ENCODE assay signal across 9 mouse cellular contexts in the genomic region with DNA sequence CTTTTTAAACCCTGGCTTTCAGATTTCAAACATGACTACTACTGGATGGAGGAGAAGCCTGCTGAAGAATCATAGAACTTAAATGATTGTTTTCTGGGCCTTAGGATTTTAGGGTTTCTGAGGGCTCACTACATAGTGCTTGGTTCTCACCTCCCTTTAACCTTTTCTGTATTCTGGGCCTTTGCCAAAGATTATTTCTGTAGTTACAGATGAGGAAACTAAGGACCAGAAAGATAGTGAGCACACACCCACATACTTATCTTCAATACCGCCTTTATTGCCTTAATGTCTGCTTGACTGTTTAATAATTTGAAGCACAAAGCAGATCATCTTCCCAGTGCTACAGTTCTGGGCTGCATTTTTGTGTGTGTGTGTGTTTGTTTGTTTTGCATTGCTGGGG. TPM values are rescaled to one million over a fixed set of nuclear protein-coding genes. Genes with fewer than 3 reads are reported as not detected.
A peak's percentile ranks its signal among the peaks of the same experiment; 100 is the strongest.
DNase-seq lines count a peak whose midpoint lies in the region; ATAC-seq and TF ChIP-seq lines count a peak whose summit lies in the region.
"Had no signal": no experiment of that assay in that cellular context is flagged by ENCODE, and none has a peak within 500 bp of the region (broad histone marks: within the 10 kb centered on the region; RNA-seq: fewer than 3 reads in every experiment).

No protein-coding gene starts in this region.

- H3K4me2 ChIP-seq in heart, embryonic 13.5 days: peak overlapping the region; percentile 82
- H3K4me2 ChIP-seq in hindbrain, embryonic 12.5 days (replicated peaks): peak overlapping the region; percentile 67

- no peak for TF ChIP-seq POLR2A in MEL (IDR thresholded peaks at IDR 0.05; ENCODE audit: control insufficient read depth in 1 of 2, insufficient read depth in 1 of 2, low read depth in 1 of 2, low read length in 2 of 2, poor library complexity in 1 of 2)

- 14% methylated on average over 1 of the region's 1 CpGs for WGBS in heart, embryonic 13.5 days
- 74% methylated on average over 1 of the region's 1 CpGs for WGBS in hindbrain, embryonic 12.5 days
- WGBS in midbrain, embryonic 10.5 days: 68% methylated on average over 1 of the region's 1 CpGs

- intact Hi-C loops in left cerebral cortex, postnatal 25 days (cut with DNase I): no loop called here

- peaks cover 32% of the 10 kb centered on the region for H3K4me1 ChIP-seq in heart, embryonic 13.5 days
- H3K4me1 ChIP-seq in MEL (ENCODE audit: control insufficient read depth in 1 of 2, insufficient read depth in 2 of 2, low read length in 2 of 2): peaks cover 22 to 28% of the 10 kb centered on the region in 2 experiments
- H3K4me1 ChIP-seq in hindbrain, embryonic 12.5 days: peaks cover 17% of the 10 kb centered on the region
- peaks cover 33% of the 10 kb centered on the region for H3K4me1 ChIP-seq in midbrain, embryonic 10.5 days

- peak; percentile 94 to 95 for TF ChIP-seq EP300 in MEL (IDR thresholded peaks at IDR 0.05; ENCODE audit: low read depth in 1 of 2, low read length in 2 of 2)

- peak overlapping the region; percentile 92 for H3K4me3 ChIP-seq in heart, embryonic 13.5 days
- peak overlapping the region; percentile 85 to 93 for H3K4me3 ChIP-seq in MEL (ENCODE audit: control insufficient read depth in 1 of 2, insufficient read depth in 1 of 2, low read depth in 2 of 2, low read length in 2 of 2)
- peak overlapping the region; percentile 97 for H3K4me3 ChIP-seq in hindbrain, embryonic 12.5 days
- peak overlapping the region; percentile 92 for H3K4me3 ChIP-seq in midbrain, embryonic 10.5 days

- no peak for ATAC-seq in heart, embryonic 13.5 days (ENCODE audit: extremely low read depth, insufficient number of reproducible peaks, low FRiP score, low TSS enrichment)
- ATAC-seq in hindbrain, embryonic 12.5 days (ENCODE audit: low FRiP score): no peak

- no peak for TF ChIP-seq CTCF in MEL (IDR thresholded peaks at IDR 0.05 in 2 of 3, conservative IDR thresholded peaks at IDR 0.05 in 1 of 3; ENCODE audit: control insufficient read depth in 1 of 3, insufficient read depth in 1 of 3, low read depth in 2 of 3, low read length in 3 of 3, poor library complexity in 1 of 3, severe bottlenecking in 1 of 3)

- peaks cover 48% of the 10 kb centered on the region for H3K79me2 ChIP-seq in MEL (ENCODE audit: control insufficient read depth, insufficient read depth, low read length, poor library complexity)

- no peak for DNase-seq in heart, postnatal 4 days
- peak; percentile 82 for DNase-seq in MEL (ENCODE audit: low read depth, low spot score)
- DNase-seq in midbrain, embryonic 10.5 days (ENCODE audit: low spot score): no peak
- DNase-seq in retina, postnatal 1 day: no peak
- no peak for DNase-seq in ovary, postnatal 10 days (ENCODE audit: low spot score)
- DNase-seq in left cerebral cortex, postnatal 25 days (ENCODE audit: low spot score in 2 of 2): no peak
- DNase-seq: thymus, postnatal 4 days had no signal

- H3K27ac ChIP-seq in heart, embryonic 13.5 days (replicated peaks): no peak overlapping the region
- peak overlapping the region; percentile 98 for H3K27ac ChIP-seq in MEL (ENCODE audit: control insufficient read depth, low read depth, low read length)
- H3K27ac ChIP-seq in hindbrain, embryonic 12.5 days: no peak overlapping the region
- H3K27ac ChIP-seq in midbrain, embryonic 10.5 days (replicated peaks): peak overlapping the region; percentile 99

- peak overlapping the region; percentile 100 for H3K9ac ChIP-seq in heart, embryonic 13.5 days
- peak overlapping the region; percentile 91 for H3K9ac ChIP-seq in MEL (ENCODE audit: control insufficient read depth, low read depth, low read length, poor library complexity, severe bottlenecking)
- H3K9ac ChIP-seq in hindbrain, embryonic 12.5 days: peak overlapping the region; percentile 99

- no peaks in the 10 kb centered on the region for H3K36me3 ChIP-seq in heart, embryonic 13.5 days
- H3K36me3 ChIP-seq in MEL (ENCODE audit: control insufficient read depth in 1 of 2, insufficient read depth in 2 of 2, low read length in 2 of 2): peaks cover 0 to 48% of the 10 kb centered on the region in 2 experiments; a peak in 2 of 4 replicates
- H3K36me3 ChIP-seq in hindbrain, embryonic 12.5 days: no peaks in the 10 kb centered on the region
- no peaks in the 10 kb centered on the region for H3K36me3 ChIP-seq in midbrain, embryonic 10.5 days

- H3K27me3 ChIP-seq in heart, embryonic 13.5 days (replicated peaks): no peaks in the 10 kb centered on the region
- no peaks in the 10 kb centered on the region for H3K27me3 ChIP-seq in MEL (ENCODE audit: control insufficient read depth in 1 of 2, insufficient read depth in 2 of 2, low read length in 2 of 2)
- no peaks in the 10 kb centered on the region for H3K27me3 ChIP-seq in hindbrain, embryonic 12.5 days
- H3K27me3 ChIP-seq in midbrain, embryonic 10.5 days (ENCODE audit: low read depth, poor library complexity, severe bottlenecking): no peaks in the 10 kb centered on the region

- TF ChIP-seq RAD21 in MEL (IDR thresholded peaks at IDR 0.05; ENCODE audit: low read depth, low read length): no peak

- H3K9me3 ChIP-seq in heart, embryonic 13.5 days: no peaks in the 10 kb centered on the region
- H3K9me3 ChIP-seq in MEL (replicated peaks; ENCODE audit: insufficient read depth, low read length): no peaks in the 10 kb centered on the region
- H3K9me3 ChIP-seq in hindbrain, embryonic 12.5 days (replicated peaks): no peaks in the 10 kb centered on the region
- no peaks in the 10 kb centered on the region for H3K9me3 ChIP-seq in midbrain, embryonic 10.5 days (replicated peaks)

TF ChIP-seq in MEL, 35 proteins besides CTCF, POLR2A, EP300 and RAD21 (continues in another document):
- TF ChIP-seq USF2 (IDR thresholded peaks at IDR 0.05; ENCODE audit: borderline replicate concordance in 1 of 2, insufficient read depth in 1 of 2, low read depth in 1 of 2, low read length in 2 of 2) (no peak), SMC3 (IDR thresholded peaks at IDR 0.05; ENCODE audit: low read depth, low read length) (no peak), RCOR1 (IDR thresholded peaks at IDR 0.05; ENCODE audit: low read depth, low read length) (peak; percentile 86), JUND (IDR thresholded peaks at IDR 0.05; ENCODE audit: low read depth, low read length) (no peak), MAZ (IDR thresholded peaks at IDR 0.05; ENCODE audit: low read depth, low read length) (no peak), CHD2 (IDR thresholded peaks at IDR 0.05; ENCODE audit: low read length) (no peak), GATA1 (IDR thresholded peaks at IDR 0.05; ENCODE audit: low read depth, low read length) (peak; percentile 93), ZNF384 (IDR thresholded peaks at IDR 0.05; ENCODE audit: low read depth, low read length) (no peak), ELF1 (IDR thresholded peaks at IDR 0.05; ENCODE audit: low read depth, low read length) (no peak), GABPA (IDR thresholded peaks at IDR 0.05; ENCODE audit: low read depth, low read length) (no peak), POLR2AphosphoS5 (IDR thresholded peaks at IDR 0.05; ENCODE audit: borderline replicate concordance, low read depth, low read length) (no peak), KAT2A (conservative IDR thresholded peaks at IDR 0.05; ENCODE audit: low read depth, low read length) (peak; percentile 49), NELFE (IDR thresholded peaks at IDR 0.05; ENCODE audit: low read depth, low read length) (no peak), ZKSCAN1 (IDR thresholded peaks at IDR 0.05; ENCODE audit: low read depth, low read length) (no peak), SIN3A (IDR thresholded peaks at IDR 0.05; ENCODE audit: low read length) (peak; percentile 94), MAX (IDR thresholded peaks at IDR 0.05; ENCODE audit: low read length) (peak; percentile 47; the same call in 1 of the 2 replicates), MAFK (IDR thresholded peaks at IDR 0.05; ENCODE audit: borderline replicate concordance, low read depth, low read length) (peak; percentile 38; the same call in 1 of the 2 replicates), NRF1 (IDR thresholded peaks at IDR 0.05; ENCODE audit: insufficient read depth, low read depth, low read length, poor library complexity, severe bottlenecking) (no peak), UBTF (IDR thresholded peaks at IDR 0.05; ENCODE audit: borderline replicate concordance, insufficient read depth, low read depth, low read length) (no peak), MXI1 (IDR thresholded peaks at IDR 0.05; ENCODE audit: low read depth, low read length) (peak; percentile 51; the same call in 1 of the 2 replicates), ZC3H11A (IDR thresholded peaks at IDR 0.05; ENCODE audit: low read depth, low read length) (no peak), USF1 (IDR thresholded peaks at IDR 0.05; ENCODE audit: low read depth, low read length) (no peak), E2F4 (IDR thresholded peaks at IDR 0.05; ENCODE audit: borderline replicate concordance, low read depth, low read length) (no peak), TAL1 (IDR thresholded peaks at IDR 0.05; ENCODE audit: low read length) (peak; percentile 79), MYB (IDR thresholded peaks at IDR 0.05; ENCODE audit: low read depth, low read length) (0 out of 2 replicates have a peak, but pooled peaks have one; percentile 39), HCFC1 (IDR thresholded peaks at IDR 0.05; ENCODE audit: low read depth, low read length) (peak; percentile 57; the same call in 1 of the 2 replicates), ETS1 (IDR thresholded peaks at IDR 0.05; ENCODE audit: low read depth, low read length) (peak; percentile 94), POLR2AphosphoS2 (IDR thresholded peaks at IDR 0.05; ENCODE audit: low read length) (no peak; the same call in 1 of the 2 replicates), MEF2A (IDR thresholded peaks at IDR 0.05; ENCODE audit: extremely low read depth, insufficient replicate concordance, low read depth, low read length, poor library complexity, severe bottlenecking) (0 out of 2 replicates have a peak, but pooled peaks have one; percentile 73), TBP (IDR thresholded peaks at IDR 0.05; ENCODE audit: low read depth, low read length) (peak; percentile 41; the same call in 1 of the 2 replicates), CHD1 (IDR thresholded peaks at IDR 0.05; ENCODE audit: low read depth, low read length) (peak; percentile 10; the same call in 1 of the 2 replicates)

RNA-seq across cellular contexts. Expression of gene Ppm1a, which starts 5.2 kb away (rescaled TPM):
- polyA plus RNA-seq in heart, embryonic 13.5 days (2015; fragmentation: Nextera tagmentation; extraction: Ambion mirVana): 35.9 and 43.5 TPM in 2 replicates
- 100 to 1,000 TPM; 212 to 232 TPM for total RNA-seq in heart, postnatal 4 days (2021)
- 119 and 127 TPM in 2 replicates for total RNA-seq in MEL (2012; rRNA removed)
- polyA plus RNA-seq in MEL (2012; ENCODE audit: insufficient read depth in 1 of 2, insufficient read length in 2 of 2, low read depth in 1 of 2, low replicate concordance in 2 of 2, missing spikeins in 1 of 2): 100 to 1,000 TPM in 1 of 2 experiments, not detected in 1; 111 TPM
- polyA plus RNA-seq in hindbrain, embryonic 12.5 days (2016; fragmentation: Nextera tagmentation; extraction: Ambion mirVana): 88.2 and 88.5 TPM in 2 replicates
- 41.7 and 48.2 TPM in 2 replicates for polyA plus RNA-seq in midbrain, embryonic 10.5 days (2016; fragmentation: Nextera tagmentation; extraction: Ambion mirVana)
- total RNA-seq in left cerebral cortex, postnatal 25 days (2021): 100 to 1,000 TPM; 318 to 320 TPM

Comparison
In these comparisons a context has a peak if more than half of its experiments do, and no peak if none do; other contexts are left out.
1. H3K27ac ChIP-seq: peak in MEL (single experiment) and midbrain, embryonic 10.5 days (single experiment); none in heart, embryonic 13.5 days (single experiment) and hindbrain, embryonic 12.5 days (single experiment).
2. Peak in every context shown above with its lines, with median percentiles within 50 percentile points of each other: H3K4me3 ChIP-seq and H3K9ac ChIP-seq.